Mouse (Mus musculus): ENCODE results near the gene Scn11a. TPM values are rescaled to one million over a fixed set of nuclear protein-coding genes. Genes with fewer than 3 reads are reported as not detected.

Scn11a gene
- total RNA-seq, 2 experiments from 2014 or later = 0.16 to 0.34 TPM

Other genes starting within 250 kb of the Scn11a start
- 1 to 10 TPM; 2.9 to 5.1 TPM for gene Scn5a, start 246.4 kb downstream of the Scn11a start, total RNA-seq (2021)
- under 1 TPM; 0.09 to 0.11 TPM for gene Scn10a, start 106.1 kb downstream of the Scn11a start, total RNA-seq (2021)
- gene Wdr48, start 69.4 kb upstream of the Scn11a start, total RNA-seq (2021) = 10 to 100 TPM; 67.8 to 82.2 TPM
- gene Gorasp1, start 112.1 kb upstream of the Scn11a start, total RNA-seq (2021) = 10 to 100 TPM; 32.6 to 35.4 TPM
- under 1 TPM; 0.43 to 0.60 TPM for gene Ttc21a, start 112.2 kb upstream of the Scn11a start, total RNA-seq (2021)
- gene Csrnp1, start 159.2 kb upstream of the Scn11a start, total RNA-seq (2021) = 10 to 100 TPM; 14.2 to 16.1 TPM
- gene Xirp1, start 198.1 kb upstream of the Scn11a start, total RNA-seq (2021) = under 1 TPM; 0.11 TPM
- 10 to 100 TPM; 33.5 to 33.7 TPM for gene Cx3cr1, start 244.4 kb upstream of the Scn11a start, total RNA-seq (2021)